Mouse (Mus musculus) embryonic facial prominence, embryonic 13.5 days (tissue): Measurements from ENCODE around the gene Hapln4. TPM values are rescaled to one million over a fixed set of nuclear protein-coding genes. Genes with fewer than 3 reads are reported as not detected.

Experiments used
- microRNA-seq: library from miRNA; unstranded; fragments of <30 nt; microRNA quantifications from one replicate; pipeline ENCODE4, GENCODE M21; 2016
- polyA plus RNA-seq: library from polyadenylated mRNA; unstranded; fragments of >200 nt; fragmentation: Nextera tagmentation; extraction: Ambion mirVana; gene quantifications from 2 replicates; pipeline ENCODE4 v1.2.1, GENCODE M21; 2015

Gene Hapln4
- polyA plus RNA-seq, 1 experiment from 2014 or later: 0.21 TPM

Small RNAs within 50 kb of the gene (microRNA-seq; reads per million reads assigned to microRNA genes)
- not detected for gene Mir7066

Other genes starting within 250 kb of the Hapln4 start
- gene Cilp2, start 195.8 kb upstream of the Hapln4 start, polyA plus RNA-seq: 0.96 and 1.1 TPM in 2 replicates
- 4.5 and 4.7 TPM in 2 replicates for gene Tssk6, start 181.3 kb upstream of the Hapln4 start, polyA plus RNA-seq
- 178 and 184 TPM in 2 replicates for gene Ndufa13, start 180.9 kb upstream of the Hapln4 start, polyA plus RNA-seq
- gene Yjefn3, start 180.7 kb upstream of the Hapln4 start, polyA plus RNA-seq: 3.6 TPM in 2 replicates
- 35.5 and 35.6 TPM in 2 replicates for gene Gatad2a, start 87.1 kb upstream of the Hapln4 start, polyA plus RNA-seq
- 60.3 and 63.7 TPM in 2 replicates for gene Mau2, start 40.7 kb upstream of the Hapln4 start, polyA plus RNA-seq
- 51.1 and 56.5 TPM in 2 replicates for gene Sugp1, start 40.6 kb upstream of the Hapln4 start, polyA plus RNA-seq
- 0.76 and 1.9 TPM in 2 replicates for gene Tm6sf2, start 10.5 kb upstream of the Hapln4 start, polyA plus RNA-seq
- 1.4 and 2.0 TPM in 2 replicates for gene Ncan, start 37.4 kb downstream of the Hapln4 start, polyA plus RNA-seq
- gene Nr2c2ap, start 47.9 kb downstream of the Hapln4 start, polyA plus RNA-seq: 26.7 and 28.4 TPM in 2 replicates
- 26.4 and 27.5 TPM in 2 replicates for gene Rfxank, start 55.7 kb downstream of the Hapln4 start, polyA plus RNA-seq
- gene Borcs8, start 56.0 kb downstream of the Hapln4 start, polyA plus RNA-seq: 56.1 and 57.4 TPM in 2 replicates
- gene Mef2b, start 56.3 kb downstream of the Hapln4 start, polyA plus RNA-seq: 2.0 and 4.2 TPM in 2 replicates
- gene Tmem161a, start 88.9 kb downstream of the Hapln4 start, polyA plus RNA-seq: 68.5 and 70.5 TPM in 2 replicates
- 4.9 and 5.5 TPM in 2 replicates for gene Slc25a42, start 128.8 kb downstream of the Hapln4 start, polyA plus RNA-seq
- 39.7 and 43.3 TPM in 2 replicates for gene Sugp2, start 150.8 kb downstream of the Hapln4 start, polyA plus RNA-seq
- 24.8 and 25.9 TPM in 2 replicates for gene Armc6, start 151.0 kb downstream of the Hapln4 start, polyA plus RNA-seq
- gene Homer3, start 199.4 kb downstream of the Hapln4 start, polyA plus RNA-seq: 47.3 and 57.5 TPM in 2 replicates
- gene Ddx49, start 219.0 kb downstream of the Hapln4 start, polyA plus RNA-seq: 54.4 and 58.3 TPM in 2 replicates
- 315 and 327 TPM in 2 replicates for gene Cope, start 219.1 kb downstream of the Hapln4 start, polyA plus RNA-seq
- 9.3 and 9.4 TPM in 2 replicates for gene Cers1, start 232.3 kb downstream of the Hapln4 start, polyA plus RNA-seq
- gene Gdf1, start 246.4 kb downstream of the Hapln4 start, polyA plus RNA-seq: 2.2 and 4.2 TPM in 2 replicates